Mouse (Mus musculus): Measurements from ENCODE around the gene Mast4. TPM values are rescaled to one million over a fixed set of nuclear protein-coding genes. Genes with fewer than 3 reads are reported as not detected.

The Mast4 gene
- polyA plus RNA-seq, 1 experiment from 2014 or later = 10.5 TPM

DNA sequence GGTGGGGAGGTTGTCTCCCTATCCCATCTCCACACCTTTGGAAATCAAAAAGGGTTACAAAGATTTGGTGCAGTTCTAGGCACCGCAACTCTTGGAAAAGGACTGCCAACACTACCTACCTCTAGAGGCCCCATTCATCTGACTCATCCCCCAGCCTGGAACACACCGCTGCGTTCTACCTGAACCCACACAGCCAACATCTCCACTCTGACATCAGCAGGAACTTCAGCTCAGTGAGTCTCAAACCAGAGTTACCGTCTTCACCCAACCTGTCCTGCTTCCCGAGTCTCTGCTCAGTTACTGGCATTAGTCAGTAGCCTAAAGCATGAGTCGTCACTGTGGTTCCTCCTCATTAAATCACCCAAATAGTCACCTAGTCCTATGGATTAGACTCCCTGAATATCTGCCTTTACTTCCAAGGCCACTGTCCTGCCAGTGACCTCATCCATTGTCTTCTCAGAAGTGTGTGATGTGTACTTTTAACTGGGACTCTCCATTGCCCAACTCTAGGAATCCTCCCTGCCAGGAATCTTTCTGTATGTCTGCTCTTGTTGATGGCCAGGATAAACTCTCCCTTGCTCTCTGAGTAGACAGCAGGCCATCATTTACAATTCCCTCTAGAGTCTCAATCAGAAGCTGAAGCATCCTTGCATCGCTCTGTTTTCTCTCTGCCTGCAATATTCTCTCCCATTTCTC, 453.8 kb downstream of the Mast4 start:
- in situ Hi-C loops (cut with MboI; ENCODE audit: low pct_unique_long_range_greater_than_20kb) = loop anchor here (25.0 kb wide), 1 partner anchor 1143 kb away; no protein-coding TSS in a partner anchor
- ChIA-PET POLR2A (interaction anchor here (0.6 kb wide), 2 partner anchors 15 to 1129 kb away, joined by 3 read pairs; no protein-coding TSS in a partner anchor), CTCF (no interaction called here)
- no peaks in the 10 kb centered on the region for H3K27me3 ChIP-seq
- no peak for TF ChIP-seq CTCF (IDR thresholded peaks at IDR 0.05)
- DNase-seq (ENCODE audit: low read depth, low spot score) = peak; percentile 68
- peak; percentile 78 for ATAC-seq

DNA sequence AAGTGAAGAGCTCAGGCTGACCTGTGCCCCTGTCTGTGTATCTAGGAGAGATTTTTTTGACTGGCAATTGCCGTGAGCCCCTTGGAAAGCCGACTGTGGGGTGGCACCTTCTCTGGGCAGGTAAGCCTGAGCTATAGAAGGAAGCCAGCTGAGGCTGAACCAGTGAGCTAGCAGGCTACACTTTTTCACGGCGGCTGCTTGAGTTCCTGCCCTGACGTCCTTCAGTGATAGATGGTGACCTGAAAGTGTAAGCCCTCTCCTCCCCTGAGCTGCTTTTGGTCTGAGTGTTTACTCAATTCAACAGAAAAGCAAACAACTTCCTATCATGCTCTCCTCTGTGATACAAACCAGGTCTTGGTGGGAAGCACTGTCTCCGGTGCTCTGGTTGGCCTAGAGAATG, 455.7 kb downstream of the Mast4 start:
- no peak for DNase-seq (ENCODE audit: low read depth, low spot score)
- POLR2A ChIA-PET = interaction anchor here (0.6 kb wide), 1 partner anchor 22 kb away, joined by 3 read pairs; no protein-coding TSS in a partner anchor

DNA sequence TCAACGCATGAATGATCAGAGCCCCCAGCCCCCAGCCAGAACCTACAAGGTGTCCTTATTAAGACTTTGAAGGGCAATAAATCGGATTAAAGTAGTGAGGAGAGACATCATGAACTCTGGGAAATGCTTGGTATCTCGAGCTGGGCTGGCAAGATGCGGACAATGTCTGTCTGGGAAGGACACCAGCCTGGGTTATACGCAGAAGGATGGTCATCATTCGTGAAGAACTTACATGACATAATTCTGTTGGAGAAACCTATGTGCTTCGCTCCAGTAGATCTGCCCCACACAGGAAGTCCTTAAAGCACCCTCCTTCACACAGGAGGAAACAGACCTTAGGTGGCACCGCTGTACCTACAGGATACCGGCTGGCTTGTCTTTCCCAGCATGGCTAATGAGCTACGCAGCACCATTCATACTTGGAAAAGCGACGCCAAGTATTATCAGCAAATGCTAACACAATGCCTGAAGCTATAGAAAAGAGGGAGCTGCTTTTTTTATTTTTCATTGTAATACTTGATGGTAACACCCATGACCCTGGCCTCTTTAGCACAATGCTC, 456.5 kb downstream of the Mast4 start:
- no peaks in the 10 kb centered on the region for H3K27me3 ChIP-seq
- TF ChIP-seq CTCF (IDR thresholded peaks at IDR 0.05) = no peak
- ATAC-seq = no peak
- in situ Hi-C loops (cut with MboI; ENCODE audit: low pct_unique_long_range_greater_than_20kb) = loop anchor here (25.0 kb wide), 1 partner anchor 1141 kb away; no protein-coding TSS in a partner anchor
- CTCF ChIA-PET = interaction anchor here (1.1 to 1.5 kb wide), 2 partner anchors 10 to 11 kb away, joined by 3 to 6 read pairs; no protein-coding TSS in a partner anchor
- DNase-seq (ENCODE audit: low read depth, low spot score) = no peak
- POLR2A ChIA-PET = no interaction called here

More for the DNA sequence above, 455.7 kb downstream of the Mast4 start:
- TF ChIP-seq CTCF (IDR thresholded peaks at IDR 0.05) = no peak
- no peak for ATAC-seq
- no peaks in the 10 kb centered on the region for H3K27me3 ChIP-seq
- in situ Hi-C loops (cut with MboI; ENCODE audit: low pct_unique_long_range_greater_than_20kb) = loop anchor here (25.0 kb wide), 1 partner anchor 1141 kb away; no protein-coding TSS in a partner anchor
- CTCF ChIA-PET = interaction anchor here (0.8 to 1.5 kb wide), 3 partner anchors 10 to 38 kb away, joined by 3 to 6 read pairs (median 3); no protein-coding TSS in a partner anchor

DNA sequence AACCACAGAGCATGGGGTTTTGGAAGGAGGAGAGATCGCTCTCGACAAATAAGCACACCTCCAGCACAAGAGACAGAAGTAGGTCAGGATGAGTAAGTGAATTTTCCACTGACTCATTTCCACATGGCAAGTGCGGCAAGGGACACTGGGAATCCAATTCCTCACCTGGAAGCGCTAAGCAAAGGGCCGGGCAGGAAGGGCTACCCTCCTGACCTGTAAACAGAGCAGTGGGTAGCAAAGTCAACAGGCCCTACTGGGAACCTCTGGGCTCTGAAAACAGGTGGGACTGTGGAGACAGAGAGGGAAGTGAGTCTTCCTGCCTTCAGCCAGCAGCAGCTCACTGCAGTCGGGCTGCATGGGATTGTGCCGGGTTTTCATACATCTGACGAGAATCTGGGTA, 457.1 kb downstream of the Mast4 start:
- ChIA-PET POLR2A (no interaction called here), CTCF (no interaction called here)
- ATAC-seq (no peak), DNase-seq (ENCODE audit: low read depth, low spot score) (no peak)
- in situ Hi-C loops (cut with MboI; ENCODE audit: low pct_unique_long_range_greater_than_20kb) = loop anchor here (25.0 kb wide), 1 partner anchor 1140 kb away; no protein-coding TSS in a partner anchor
- H3K27me3 ChIP-seq = no peaks in the 10 kb centered on the region
- no peak for TF ChIP-seq CTCF (IDR thresholded peaks at IDR 0.05)

DNA sequence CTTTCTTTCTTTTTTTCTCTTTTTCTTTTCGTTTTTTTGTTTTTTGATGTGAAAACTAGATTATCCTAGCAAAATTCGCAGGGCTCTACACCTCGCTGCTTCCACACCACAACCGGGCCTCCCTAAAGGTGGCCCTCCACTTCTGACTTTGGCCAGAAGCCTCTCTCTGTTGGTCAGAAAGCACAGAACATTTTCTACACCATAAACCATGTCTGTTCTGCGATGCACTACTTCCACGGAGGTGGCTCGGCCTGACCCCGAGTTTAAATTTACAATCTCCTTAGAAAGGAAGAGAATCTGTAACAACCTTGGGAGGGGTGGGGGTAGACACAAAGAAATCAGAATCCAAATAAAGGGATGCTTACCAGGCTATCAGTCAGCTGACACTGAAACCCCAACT, 458.8 kb downstream of the Mast4 start:
- TF ChIP-seq CTCF (IDR thresholded peaks at IDR 0.05) = no peak
- no peaks in the 10 kb centered on the region for H3K27me3 ChIP-seq
- POLR2A ChIA-PET = no interaction called here
- ATAC-seq (no peak), DNase-seq (ENCODE audit: low read depth, low spot score) (no peak)
- CTCF ChIA-PET = no interaction called here
- in situ Hi-C loops (cut with MboI; ENCODE audit: low pct_unique_long_range_greater_than_20kb) = loop anchor here (25.0 kb wide), 1 partner anchor 1138 kb away; no protein-coding TSS in a partner anchor

DNA sequence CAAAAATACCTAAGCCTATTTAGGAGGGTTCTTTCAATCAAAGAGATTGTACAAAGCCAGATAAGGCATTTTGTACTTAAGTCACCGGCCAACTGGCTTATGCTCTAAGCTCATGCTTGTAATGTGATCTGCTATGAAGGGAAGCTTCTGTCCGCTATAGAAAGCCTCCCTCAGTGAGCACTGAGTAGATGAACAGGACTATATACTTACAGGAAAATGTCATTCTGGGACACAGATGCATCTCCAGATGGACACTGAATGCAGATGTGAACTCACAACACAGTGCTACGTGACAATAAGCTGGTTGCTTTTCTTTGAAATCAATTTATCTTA, 459.2 kb downstream of the Mast4 start:
- no peak for TF ChIP-seq CTCF (IDR thresholded peaks at IDR 0.05)
- in situ Hi-C loops (cut with MboI; ENCODE audit: low pct_unique_long_range_greater_than_20kb) = loop anchor here (25.0 kb wide), 1 partner anchor 1138 kb away; no protein-coding TSS in a partner anchor

DNA sequence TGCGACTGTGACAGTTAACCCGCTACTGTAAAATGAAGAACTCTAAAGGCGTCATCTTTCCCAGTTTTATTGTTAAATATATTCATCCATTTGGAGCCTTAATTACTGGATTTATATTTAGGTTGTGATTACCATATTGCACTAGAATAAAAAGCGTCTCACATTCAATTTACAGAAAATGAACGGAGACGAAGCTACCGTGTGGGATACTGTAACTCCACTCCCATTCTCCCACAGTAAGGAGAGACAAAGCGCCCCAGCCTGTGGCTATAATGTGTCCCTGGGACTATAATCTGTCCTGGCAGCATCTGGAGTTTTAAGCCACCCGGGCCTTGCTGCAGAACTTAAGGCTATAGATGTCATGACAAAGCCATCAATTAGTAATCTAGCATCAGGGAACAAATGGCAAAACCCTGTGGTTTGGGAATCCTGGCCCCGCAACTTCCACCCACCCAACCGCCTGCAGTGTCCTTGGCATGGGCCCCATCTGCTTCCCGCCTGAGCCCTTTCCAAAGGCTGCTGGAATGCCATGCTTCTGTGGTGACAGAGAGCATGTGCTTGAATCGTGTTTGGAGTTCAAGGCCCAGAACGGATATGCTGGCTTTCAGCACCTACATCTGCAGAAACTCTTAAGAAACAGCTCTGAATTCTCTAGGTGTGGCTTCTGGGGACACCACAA, 459.7 kb downstream of the Mast4 start:
- in situ Hi-C loops (cut with MboI; ENCODE audit: low pct_unique_long_range_greater_than_20kb) = loop anchor here (25.0 kb wide), 1 partner anchor 1137 kb away; no protein-coding TSS in a partner anchor
- no peak for ATAC-seq
- no peak for TF ChIP-seq CTCF (IDR thresholded peaks at IDR 0.05)
- H3K27me3 ChIP-seq = no peaks in the 10 kb centered on the region
- POLR2A ChIA-PET = interaction anchor here (1.6 kb wide), 1 partner anchor 12 kb away, joined by 4 read pairs; no protein-coding TSS in a partner anchor
- CTCF ChIA-PET = interaction anchor here (1.3 kb wide), 1 partner anchor 20 kb away, joined by 4 read pairs; no protein-coding TSS in a partner anchor
- DNase-seq (ENCODE audit: low read depth, low spot score) = no peak

More for the DNA sequence above, 459.2 kb downstream of the Mast4 start:
- ATAC-seq (no peak), DNase-seq (ENCODE audit: low read depth, low spot score) (no peak)
- ChIA-PET CTCF (no interaction called here), POLR2A (interaction anchor here (1.6 kb wide), 1 partner anchor 12 kb away, joined by 4 read pairs; no protein-coding TSS in a partner anchor)
- no peaks in the 10 kb centered on the region for H3K27me3 ChIP-seq

DNA sequence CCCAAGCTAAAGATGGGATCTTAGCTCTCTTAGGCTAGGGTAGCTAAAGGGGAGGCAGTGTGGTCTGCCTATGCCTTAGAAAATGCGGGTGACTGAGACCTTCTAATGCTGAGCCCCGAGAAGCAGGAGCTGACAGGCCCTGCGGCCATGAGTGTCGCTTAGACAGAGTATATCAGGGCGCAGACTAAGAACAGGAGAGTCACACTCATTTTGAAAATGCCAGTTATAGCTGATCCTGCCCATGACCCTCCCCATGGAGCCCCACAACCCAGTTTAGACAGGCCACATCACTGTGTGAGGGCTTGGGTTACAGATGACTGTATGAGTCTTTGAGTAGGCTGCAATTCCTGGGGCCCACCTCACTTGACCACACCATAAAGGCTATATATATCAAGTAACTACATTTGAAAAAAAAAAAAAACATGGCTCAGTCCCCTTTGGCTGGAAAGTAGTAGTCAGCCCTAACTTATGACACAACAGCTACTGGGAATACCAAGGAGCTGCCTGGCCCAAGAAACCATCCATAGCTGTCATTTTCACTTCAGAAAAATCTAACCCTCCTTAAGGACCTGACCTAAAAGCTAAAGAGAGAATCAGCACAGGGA, 460.8 kb downstream of the Mast4 start:
- ChIA-PET CTCF (interaction anchor here (0.6 to 1.3 kb wide), 4 partner anchors 11 to 52 kb away, joined by 3 to 4 read pairs (median 3); no protein-coding TSS in a partner anchor), POLR2A (interaction anchor here (1.6 kb wide), 1 partner anchor 11 kb away, joined by 4 read pairs; no protein-coding TSS in a partner anchor)
- no peaks in the 10 kb centered on the region for H3K27me3 ChIP-seq
- DNase-seq (ENCODE audit: low read depth, low spot score) (no peak), ATAC-seq (no peak)
- in situ Hi-C loops (cut with MboI; ENCODE audit: low pct_unique_long_range_greater_than_20kb) = no loop called here
- TF ChIP-seq CTCF (IDR thresholded peaks at IDR 0.05) = no peak

DNA sequence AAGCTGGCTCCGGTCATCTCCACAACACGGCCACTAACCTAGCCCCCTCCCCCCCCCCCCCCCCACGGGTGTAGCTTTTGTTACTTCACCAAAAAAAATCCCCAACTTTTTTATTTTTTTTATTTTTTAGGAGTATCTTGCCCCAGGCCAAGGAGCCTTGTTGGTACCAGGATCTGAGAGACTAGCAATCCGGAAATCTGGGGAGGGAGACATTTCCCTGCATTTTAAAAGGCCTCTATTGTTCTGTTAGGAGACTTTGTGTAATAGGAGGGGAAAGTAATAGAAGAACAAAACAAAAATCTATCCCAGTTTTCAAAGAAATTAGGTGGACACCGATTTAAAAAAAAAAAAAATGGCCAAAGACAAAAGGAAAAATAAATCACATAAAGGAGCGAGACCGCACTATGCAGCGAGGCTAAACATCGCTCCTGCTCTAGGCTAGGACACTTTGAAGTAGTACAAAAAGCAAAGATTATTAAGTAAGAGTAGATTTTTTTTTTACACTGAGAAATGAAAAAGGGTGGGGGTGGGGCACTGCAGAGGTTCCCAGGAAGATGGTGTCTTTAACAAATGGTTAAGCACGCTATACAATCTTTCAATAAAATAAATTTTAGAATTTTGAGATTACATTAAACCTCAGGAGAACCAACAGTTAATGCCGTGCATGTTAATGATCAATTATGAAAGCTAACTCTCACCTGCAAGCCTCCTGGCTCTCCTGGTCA, 462.8 kb downstream of the Mast4 start:
- ChIA-PET POLR2A (no interaction called here), CTCF (no interaction called here)
- ATAC-seq (no peak), DNase-seq (ENCODE audit: low read depth, low spot score) (no peak)
- TF ChIP-seq CTCF (IDR thresholded peaks at IDR 0.05) = no peak
- in situ Hi-C loops (cut with MboI; ENCODE audit: low pct_unique_long_range_greater_than_20kb) = no loop called here
- no peaks in the 10 kb centered on the region for H3K27me3 ChIP-seq
